Mouse (Mus musculus): Measurements from ENCODE around the gene Ephb2.

DNA sequence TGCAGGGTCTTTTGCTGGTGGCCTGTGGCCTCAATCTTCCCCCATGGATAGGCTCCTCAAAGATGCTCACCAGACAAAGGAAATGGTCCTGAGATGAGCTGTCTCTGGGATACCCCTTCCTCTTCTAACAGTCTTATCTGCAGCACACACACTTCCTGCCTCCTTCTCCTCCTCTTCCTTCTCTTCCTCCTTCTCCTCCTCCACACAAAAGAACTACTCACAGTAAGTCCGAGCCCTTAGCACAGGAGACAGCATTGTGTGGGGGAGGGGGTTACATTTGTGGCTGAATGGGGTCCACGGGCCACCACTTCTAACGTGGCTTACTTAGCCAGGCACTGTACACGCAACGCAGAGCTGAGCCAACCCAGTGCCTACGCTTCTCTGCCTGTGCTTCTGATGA, 182.8 kb downstream of the Ephb2 start:
- TF ChIP-seq CTCF (IDR thresholded peaks at IDR 0.05; ENCODE audit: low read depth, low read length), result no peak
- TF ChIP-seq EP300 (IDR thresholded peaks at IDR 0.05; ENCODE audit: insufficient read depth, low read depth, low read length), result no peak
- no peak for TF ChIP-seq POLR2A (IDR thresholded peaks at IDR 0.05; ENCODE audit: insufficient read depth, low read length)
